Mouse (Mus musculus): Measurements from ENCODE around the gene Prrc2b. TPM values are rescaled to one million over a fixed set of nuclear protein-coding genes. Genes with fewer than 3 reads are reported as not detected.

Prrc2b gene
- total RNA-seq (2021) = 100 to 1,000 TPM; 271 to 276 TPM

- DNase-seq = no peak
These were observed at the start of gene Prrc2b for GRCm38 (mm10) chr2:32150924-32151659. Prrc2b (plus strand) TSS chr2:32151082.

GRCm38 (mm10) chr2:32102944-32103343 is 47.9 kb upstream of the Prrc2b start:
- DNase-seq = no peak

GRCm38 (mm10) chr2:32103557-32103956 is 47.3 kb upstream of the Prrc2b start:
- DNase-seq = no peak

GRCm38 (mm10) chr2:32104122-32104521 is 46.8 kb upstream of the Prrc2b start:
- peak in 1 of 2 experiments; percentile 48 for DNase-seq

- no peak for DNase-seq
These were observed 45.6 kb upstream of the Prrc2b start for GRCm38 (mm10) chr2:32105117-32105913.

- no peak for DNase-seq
These were observed 45.0 kb upstream of the Prrc2b start for GRCm38 (mm10) chr2:32105930-32106329.

GRCm38 (mm10) chr2:32111268-32111667 is 39.6 kb upstream of the Prrc2b start:
- no peak for DNase-seq

GRCm38 (mm10) chr2:32112548-32112947 is 38.3 kb upstream of the Prrc2b start:
- DNase-seq = no peak

- no peak for DNase-seq
These were observed 35.0 kb upstream of the Prrc2b start for GRCm38 (mm10) chr2:32115851-32116268.

- no peak for DNase-seq
These were observed 30.8 kb upstream of the Prrc2b start for GRCm38 (mm10) chr2:32119802-32120750.

GRCm38 (mm10) chr2:32121150-32121549 is 29.7 kb upstream of the Prrc2b start:
- no peak for DNase-seq

- DNase-seq = no peak
These were observed 29.1 kb upstream of the Prrc2b start for GRCm38 (mm10) chr2:32121785-32122184.

- no peak for DNase-seq
These were observed 23.0 kb upstream of the Prrc2b start for GRCm38 (mm10) chr2:32127653-32128535.

- DNase-seq = no peak
These were observed 22.4 kb upstream of the Prrc2b start for GRCm38 (mm10) chr2:32128536-32128841.

GRCm38 (mm10) chr2:32129383-32130074 is 21.4 kb upstream of the Prrc2b start:
- DNase-seq = no peak

- peak; percentile 42 to 50 for DNase-seq
These were observed 20.4 kb upstream of the Prrc2b start for GRCm38 (mm10) chr2:32130435-32130834.

- DNase-seq = no peak
These were observed 19.6 kb upstream of the Prrc2b start for GRCm38 (mm10) chr2:32131205-32131834.

GRCm38 (mm10) chr2:32131866-32132566 is 18.9 kb upstream of the Prrc2b start:
- DNase-seq = no peak

- DNase-seq = no peak
These were observed 18.3 kb upstream of the Prrc2b start for GRCm38 (mm10) chr2:32132567-32132992.

GRCm38 (mm10) chr2:32134039-32134438 is 16.8 kb upstream of the Prrc2b start:
- peak; percentile 80 to 84 for DNase-seq

All from layer of hippocampus, postnatal 36 days (tissue).